Mouse (Mus musculus) urinary bladder, postnatal 0 days (tissue): ENCODE results near the gene Hnrnpu. TPM values are rescaled to one million over a fixed set of nuclear protein-coding genes. Genes with fewer than 3 reads are reported as not detected.

Experiments
- microRNA-seq: library from miRNA; unstranded; fragments of <30 nt; microRNA quantifications from one replicate; pipeline ENCODE4, GENCODE M21; 2016
- polyA plus RNA-seq: library from polyadenylated mRNA; unstranded; fragments of >200 nt; fragmentation: Nextera tagmentation; extraction: Ambion mirVana; gene quantifications from 2 replicates; pipeline ENCODE4 v1.2.1, GENCODE M21; 2015

The Hnrnpu gene
- polyA plus RNA-seq, result 115 and 141 TPM in 2 replicates

GRCm38 (mm10) chr1:178337551-178338317 is at the start of gene Hnrnpu:
Hnrnpu (minus strand) TSS chr1:178337797.

DNA sequence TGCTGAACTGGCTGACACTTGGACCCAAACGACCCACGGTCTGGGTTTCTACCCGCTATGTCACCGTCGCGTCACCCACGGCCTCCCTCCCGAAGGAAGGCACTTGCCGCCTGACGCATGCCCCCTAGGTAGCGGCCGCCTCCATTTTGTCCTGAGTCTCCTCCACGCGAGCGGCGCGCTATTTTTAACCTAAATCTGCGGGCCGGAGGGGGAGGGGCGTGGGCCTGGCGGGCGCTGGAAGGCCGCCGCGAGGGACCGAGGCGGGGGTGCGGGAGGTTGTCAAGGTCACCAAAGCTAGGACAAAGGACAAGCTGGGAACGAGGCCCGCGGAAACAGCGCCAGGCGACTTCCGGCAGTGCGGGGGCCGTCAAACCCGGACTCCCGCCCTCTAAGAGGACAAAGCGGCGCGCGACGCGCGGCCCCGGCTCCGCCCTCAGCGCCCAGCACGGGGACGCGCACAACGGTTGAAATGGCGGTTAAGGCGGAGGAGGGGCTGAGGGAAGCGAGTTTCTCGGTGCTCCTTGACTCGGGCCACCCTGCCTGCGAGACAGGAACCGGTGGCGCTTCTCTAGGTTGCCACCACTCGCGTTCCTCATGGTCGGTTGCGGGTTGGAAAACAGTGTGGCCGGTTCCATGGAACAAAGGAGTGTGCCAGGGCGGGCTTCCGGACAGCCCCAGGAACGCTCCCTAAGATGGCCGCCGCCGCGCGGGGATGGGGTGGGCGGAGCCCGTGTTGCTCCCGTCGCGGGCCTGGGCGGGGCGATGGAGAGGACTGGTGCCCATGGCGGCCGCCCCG is 19.0 kb downstream of the Hnrnpu start, which contains the start of gene Cox20:
TSS of gene Cox20 (plus strand) at position 742 of the 796 bp plus-strand sequence.

Small RNA genes within 50 kb of the gene (microRNA-seq; reads per million reads assigned to microRNA genes)
- gene Gm27458, result not detected

Other genes starting within 250 kb of the Hnrnpu start
- 29.1 and 34.9 TPM in 2 replicates for gene Desi2, start 150.4 kb downstream of the Hnrnpu start, polyA plus RNA-seq
- 87.3 and 127 TPM in 2 replicates for gene Cox20, start 18.7 kb downstream of the Hnrnpu start, polyA plus RNA-seq
- 3.2 and 3.6 TPM in 2 replicates for gene Efcab2, start 68.3 kb upstream of the Hnrnpu start, polyA plus RNA-seq
- gene Kif26b, start 191.3 kb upstream of the Hnrnpu start, polyA plus RNA-seq, result 0.63 and 0.92 TPM in 2 replicates